Mouse (Mus musculus) left cerebral cortex, postnatal 10 days (tissue): ENCODE measurements around the gene Ttc9. TPM values are rescaled to one million over a fixed set of nuclear protein-coding genes. Genes with fewer than 3 reads are reported as not detected.

Experiments used
- DNase-seq, 2 experiments: peaks; one replicate each; pipeline ENCODE4 v3.0.0; 2021 to 2022; ENCODE audit warnings: low spot score in 2 of 2, mixed read lengths in 1 of 2; ENCODE audit errors: extremely low spot score in 1 of 2
- intact Hi-C: fragments of 180-260 bp; cut with DNase I; formaldehyde crosslinking; loops from one replicate; pipeline ENCODE4 v1.15.1; 2025
- total RNA-seq, 2 experiments: library from RNA; stranded (reverse); gene quantifications; 2 replicates each; pipeline ENCODE4 v1.2.3; 2021

The Ttc9 gene
- total RNA-seq, 2 experiments from 2014 or later, result 76.7 to 78.7 TPM

DNA sequence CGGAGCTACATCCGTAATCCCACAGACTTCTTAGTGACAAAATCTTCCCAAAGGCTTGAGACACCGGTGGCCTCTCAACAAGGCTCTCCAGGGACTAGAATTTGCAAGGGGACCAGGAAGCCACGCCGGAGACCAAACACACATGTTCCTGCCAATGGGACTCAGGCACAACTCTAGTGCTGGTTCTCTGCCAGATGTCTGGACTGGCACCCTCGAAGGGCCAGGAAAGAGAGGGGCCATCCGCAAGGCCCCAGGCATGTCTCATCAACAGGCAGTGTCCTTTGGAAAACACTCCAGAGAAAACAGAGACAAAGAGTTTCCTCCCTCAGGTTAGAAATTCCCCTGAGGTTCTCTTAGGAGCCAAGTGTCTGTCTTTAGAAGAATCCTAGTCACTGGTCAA lies 59.7 kb downstream of the Ttc9 start:
- intact Hi-C loops, result loop anchor here (10.0 kb wide), 1 partner anchor 706 kb away; no protein-coding TSS in a partner anchor
- no peak for DNase-seq

- DNase-seq, result no peak
- intact Hi-C loops, result loop anchor here (10.0 kb wide), 1 partner anchor 706 kb away; no protein-coding TSS in a partner anchor
Measured at GRCm38 (mm10) chr12:81691177-81691730, 60.2 kb downstream of the Ttc9 start.

GRCm38 (mm10) chr12:81698011-81698410 lies 67.0 kb downstream of the Ttc9 start:
- intact Hi-C loops, result loop anchor here (10.0 kb wide), 1 partner anchor 713 kb away; no protein-coding TSS in a partner anchor
- no peak for DNase-seq

DNA sequence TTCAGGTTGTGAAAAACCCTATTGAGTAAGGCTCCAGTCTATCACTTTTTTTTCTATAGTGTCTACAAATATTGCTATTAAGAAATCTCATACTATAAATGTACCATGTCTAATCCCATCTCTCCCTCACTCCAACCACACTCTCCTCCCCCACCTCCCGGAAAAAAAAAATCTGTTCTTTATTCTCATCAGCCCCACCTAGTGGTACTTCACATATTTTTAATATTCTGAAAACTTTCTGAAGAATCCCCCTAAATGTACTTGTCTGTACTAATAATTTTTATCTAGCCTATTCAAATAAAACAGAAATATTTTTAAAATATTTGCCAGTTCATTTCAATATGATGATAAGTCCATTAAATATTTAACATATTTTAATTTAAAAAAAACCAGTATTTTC lies 71.9 kb downstream of the Ttc9 start:
- DNase-seq, result no peak
- intact Hi-C loops, result loop anchor here (5.0 kb wide), 1 partner anchor 86 kb away; no protein-coding TSS in a partner anchor

DNA sequence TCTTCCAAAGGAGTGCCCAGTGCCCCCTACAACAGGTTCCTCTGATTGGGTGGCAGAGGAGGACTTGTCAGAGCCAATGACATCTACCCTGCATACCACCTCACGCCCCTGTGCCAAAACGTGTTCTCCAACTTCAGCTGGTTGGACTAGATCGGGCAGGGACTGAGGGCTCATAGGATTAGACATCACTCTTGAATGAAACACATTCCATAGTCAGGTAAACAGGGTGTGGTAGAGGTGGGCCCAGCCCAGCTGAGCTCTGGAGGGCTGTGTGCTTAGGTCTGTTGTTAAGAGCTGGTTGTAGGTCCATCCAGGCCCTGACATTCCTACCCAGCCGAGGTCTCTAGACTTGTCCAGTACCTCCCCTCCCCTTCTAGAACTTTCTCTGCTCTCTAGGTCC lies 81.6 kb downstream of the Ttc9 start:
- intact Hi-C loops, result no loop called here
- DNase-seq, result no peak

Other genes starting within 250 kb of the Ttc9 start
- gene Adam4, start 209.3 kb upstream of the Ttc9 start, total RNA-seq, result 1 to 10 TPM; 2.3 to 3.1 TPM
- 10 to 100 TPM; 35.9 to 42.5 TPM for gene Cox16, start 146.1 kb upstream of the Ttc9 start, total RNA-seq
- 10 to 100 TPM; 36.1 to 39.1 TPM for gene Gm20498, start 98.3 kb upstream of the Ttc9 start, total RNA-seq
- 10 to 100 TPM; 17.9 to 21.9 TPM for gene Synj2bp, start 98.3 kb upstream of the Ttc9 start, total RNA-seq
- gene Adam21, start 62.8 kb upstream of the Ttc9 start, total RNA-seq, result under 1 TPM; 0.30 TPM
- gene Med6, start 36.2 kb upstream of the Ttc9 start, total RNA-seq, result 10 to 100 TPM; 22.1 to 24.9 TPM
- gene Map3k9, start 149.9 kb downstream of the Ttc9 start, total RNA-seq, result 10 to 100 TPM; 69.4 to 71.9 TPM
- gene Pcnx, start 228.8 kb downstream of the Ttc9 start, total RNA-seq, result 100 to 1,000 TPM; 107 to 115 TPM